Mouse (Mus musculus) lung, postnatal 0 days (tissue): Measurements from ENCODE around the gene Ctsg. TPM values are rescaled to one million over a fixed set of nuclear protein-coding genes. Genes with fewer than 3 reads are reported as not detected.
"Not testable (repeated sequence)": the region's sequence is repeated elsewhere in the genome, so short reads cannot be mapped to it uniquely, and the experiment has no call there.

Experiments
- ATAC-seq: fragments of 200-750 bp; cut with Nextera tagmentation; 2 replicates; pipeline ENCODE4 v1.8.0; 2017; ENCODE audit warnings: moderate library complexity
- DNase-seq: peaks from one replicate; pipeline ENCODE4 v3.0.0-alpha.2; 2016; ENCODE audit warnings: low spot score
- H3K27ac ChIP-seq: fragments of 300-500 bp; sonication (generic); 2 replicates; pipeline ENCODE4 v1.5.1; 2014; ENCODE audit warnings: antibody characterized with exemption, mild to moderate bottlenecking, low read length, mixed read lengths
- H3K27me3 ChIP-seq: fragments of 300-500 bp; sonication (generic); replicated peaks from 2 replicates; pipeline ENCODE4 v1.6.1; 2014; ENCODE audit warnings: low read length, mixed read lengths; ENCODE audit not compliant: insufficient read depth
- H3K36me3 ChIP-seq: fragments of 300-500 bp; sonication (generic); 2 replicates; pipeline ENCODE4 v1.6.1; 2014; ENCODE audit warnings: low read length, mixed read lengths; ENCODE audit not compliant: insufficient read depth
- H3K4me1 ChIP-seq: fragments of 300-500 bp; sonication (generic); 2 replicates; pipeline ENCODE4 v1.6.1; 2014; ENCODE audit warnings: antibody characterized with exemption, low read depth, low read length, mixed read lengths; ENCODE audit not compliant: insufficient read depth
- H3K4me2 ChIP-seq: fragments of 300-500 bp; sonication (generic); replicated peaks from 2 replicates; pipeline ENCODE4 v1.6.1; 2014; ENCODE audit warnings: low read depth, mild to moderate bottlenecking, low read length, moderate library complexity, mixed read lengths
- H3K4me3 ChIP-seq: fragments of 300-500 bp; sonication (generic); 2 replicates; pipeline ENCODE4 v1.5.1; 2014; ENCODE audit warnings: low read depth, low read length
- H3K9ac ChIP-seq: fragments of 300-500 bp; sonication (generic); replicated peaks from 2 replicates; pipeline ENCODE4 v1.6.1; 2014; ENCODE audit warnings: low read depth, mild to moderate bottlenecking
- H3K9me3 ChIP-seq: fragments of 300-500 bp; sonication (generic); 2 replicates; pipeline ENCODE4 v1.6.1; 2016; ENCODE audit warnings: low read length, mixed read lengths
- CTCF ChIP-seq: IDR thresholded peaks from 2 replicates; pipeline ENCODE4 v1.5.1; 2016; ENCODE audit warnings: antibody characterized with exemption, mild to moderate bottlenecking
- EP300 ChIP-seq: IDR thresholded peaks from 2 replicates; pipeline ENCODE4 v1.6.1; 2016; ENCODE audit warnings: antibody characterized with exemption, mild to moderate bottlenecking, control low read depth
- WGBS: fragments of 180-500 bp; shearing (Covaris S2); extraction: QIAGEN DNeasy Blood & Tissue Kit; methylation state at CpG from one replicate; pipeline ENCODE4 v1.1.7; 2014; 5-methylcytosine and 5-hydroxymethylcytosine counted together
- microRNA-seq: library from miRNA; unstranded; fragments of <30 nt; microRNA quantifications from one replicate; pipeline ENCODE4, GENCODE M21; 2016
- polyA plus RNA-seq: library from polyadenylated mRNA; unstranded; fragments of >200 nt; fragmentation: Nextera tagmentation; extraction: Ambion mirVana; gene quantifications from 2 replicates; pipeline ENCODE4 v1.2.1, GENCODE M21; 2015

The Ctsg gene
- polyA plus RNA-seq, 1 experiment from 2014 or later, result 0.31 TPM

DNA sequence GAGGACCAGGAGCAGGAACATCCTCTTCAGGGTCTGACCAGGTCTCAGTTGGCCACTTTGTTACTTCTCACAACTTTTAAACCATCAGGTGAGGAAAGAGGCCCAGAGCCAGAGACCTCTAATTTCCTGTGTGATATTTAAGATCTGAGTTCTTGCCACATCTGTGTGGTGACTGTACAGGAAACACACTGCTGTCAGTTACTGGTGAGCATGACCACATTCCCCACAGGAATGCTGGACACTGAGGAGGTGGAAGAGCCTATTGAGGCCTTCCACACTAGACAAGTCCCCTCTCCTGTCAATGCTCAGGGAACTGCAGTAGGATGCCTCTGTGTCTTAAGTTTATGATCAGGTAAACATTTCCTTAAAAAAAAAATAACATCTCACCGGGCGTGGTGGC lies 17.2 kb downstream of the Ctsg start, which contains the start of gene Mcpt8:
Gene Mcpt8, minus strand, starts transcription at position 107 of the 400 bp plus-strand sequence.
- Histone ChIP-seq H3K9ac (no peak within 1 kb of the TSS), H3K27ac (no peak within 1 kb of the TSS), H3K4me1 (no peaks in the 10 kb centered on the region), H3K4me2 (no peak within 1 kb of the TSS), H3K27me3 (no peaks in the 10 kb centered on the region), H3K36me3 (no peaks in the 10 kb centered on the region), H3K9me3 (no peaks in the 10 kb centered on the region), H3K4me3 (no peak within 1 kb of the TSS)
- 90% methylated on average over 2 of the region's 2 CpGs for WGBS
- DNase-seq (no peak), ATAC-seq (no peak)
- TF ChIP-seq EP300 (no peak), CTCF (no peak)

DNA sequence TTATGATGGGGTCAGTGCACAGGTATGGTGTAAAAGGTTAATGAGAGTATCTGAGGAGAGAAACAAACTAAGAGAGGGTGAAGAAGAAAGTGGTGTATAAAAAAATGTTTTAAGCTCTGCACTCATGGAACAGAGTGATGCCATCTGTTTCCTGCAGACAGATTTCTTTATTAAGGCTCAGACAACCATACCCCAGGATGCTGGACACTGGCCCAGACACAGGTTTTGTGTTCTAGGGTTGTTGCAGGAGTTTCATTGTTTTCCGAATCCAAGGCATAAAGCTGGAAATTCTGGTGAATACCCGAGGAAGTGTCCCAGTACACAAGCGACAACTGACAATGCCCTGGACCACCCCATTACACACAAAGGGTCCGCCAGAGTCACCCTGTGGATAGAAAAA lies 20.4 kb downstream of the Ctsg start:
- Histone ChIP-seq H3K27ac (no peak overlapping the region), H3K4me3 (no peak overlapping the region), H3K4me2 (no peak overlapping the region), H3K36me3 (no peaks in the 10 kb centered on the region), H3K4me1 (no peaks in the 10 kb centered on the region), H3K27me3 (no peaks in the 10 kb centered on the region), H3K9me3 (no peaks in the 10 kb centered on the region), H3K9ac (no peak overlapping the region)
- TF ChIP-seq CTCF, result no peak
- TF ChIP-seq EP300, result no peak
- ATAC-seq (no peak), DNase-seq (no peak)
- WGBS, result 85% methylated on average over 4 of the region's 4 CpGs

DNA sequence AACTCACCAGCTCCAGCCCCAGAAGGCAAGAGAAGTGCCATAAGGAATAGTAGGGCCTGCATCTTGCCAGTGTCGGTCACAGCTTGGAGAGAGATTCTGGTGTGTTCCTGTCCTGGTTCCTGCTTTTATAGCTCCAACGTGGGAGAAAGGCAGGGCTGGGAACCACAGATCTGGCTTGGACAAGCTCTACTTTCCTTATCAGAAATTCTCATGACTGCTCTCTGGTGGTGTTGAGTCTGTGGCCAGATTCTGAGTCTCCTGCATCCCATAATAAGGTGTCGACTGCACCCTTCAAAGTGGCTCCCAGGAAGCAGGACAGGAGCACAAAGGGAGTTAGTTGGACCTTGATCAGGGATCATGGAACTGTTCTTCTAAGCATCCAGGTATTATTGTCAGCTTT lies 40.2 kb downstream of the Ctsg start, which contains the start of gene Mcpt4:
Gene Mcpt4, minus strand, starts transcription at position 101 of the 400 bp plus-strand sequence.
- 58% methylated on average over 3 of the region's 3 CpGs for WGBS
- H3K36me3 ChIP-seq, H3K27ac ChIP-seq, H3K4me3 ChIP-seq, H3K4me2 ChIP-seq, H3K4me1 ChIP-seq, H3K9me3 ChIP-seq, H3K27me3 ChIP-seq, H3K9ac ChIP-seq, ATAC-seq, DNase-seq: not testable (repeated sequence)

DNA sequence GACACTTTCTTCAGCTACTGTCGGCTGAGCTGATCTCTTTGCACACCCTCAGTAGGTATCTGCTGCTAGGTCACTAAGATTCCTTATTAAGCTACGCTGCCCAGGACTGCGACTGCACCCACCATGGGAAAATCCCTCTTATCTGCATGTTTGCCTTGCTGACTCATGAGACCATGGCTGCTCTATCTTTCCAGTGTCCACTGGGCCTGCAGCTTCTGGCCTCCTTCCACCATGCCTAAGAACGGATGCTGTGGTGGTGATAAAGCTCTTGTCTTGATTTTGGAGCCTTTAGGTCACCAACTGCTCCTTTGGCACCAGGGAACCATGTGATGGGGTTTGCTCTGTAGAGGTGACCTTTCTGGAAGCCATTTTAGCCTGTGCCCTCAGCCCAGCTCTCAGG lies 44.7 kb downstream of the Ctsg start:
- Histone ChIP-seq H3K4me3 (no peak overlapping the region), H3K9me3 (no peaks in the 10 kb centered on the region), H3K27ac (no peak overlapping the region), H3K9ac (no peak overlapping the region), H3K36me3 (no peaks in the 10 kb centered on the region), H3K4me2 (no peak overlapping the region), H3K27me3 (no peaks in the 10 kb centered on the region), H3K4me1 (no peaks in the 10 kb centered on the region)
- TF ChIP-seq CTCF (no peak), EP300 (no peak)
- WGBS, result 61% methylated on average over 4 of the region's 4 CpGs
- DNase-seq (no peak), ATAC-seq (no peak)

DNA sequence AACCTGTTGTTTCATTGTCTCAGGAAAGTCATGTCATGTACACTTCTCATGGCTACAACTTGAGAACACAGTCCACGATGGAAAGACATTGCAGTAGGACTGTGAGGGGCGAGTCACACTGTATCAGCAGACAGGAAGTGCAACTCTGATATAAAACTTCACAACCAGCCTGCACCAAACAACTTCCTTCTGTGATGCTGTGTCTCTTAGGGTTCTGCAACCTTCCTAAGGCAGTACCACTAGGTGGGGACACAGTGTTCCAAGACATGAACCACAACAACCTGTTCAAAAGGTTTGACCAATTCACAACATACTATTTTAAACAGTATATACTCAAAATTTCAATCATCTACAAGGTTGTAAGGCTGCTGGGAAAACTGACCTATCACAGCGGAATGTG lies 47.0 kb downstream of the Ctsg start:
- H3K4me1 ChIP-seq, result no peaks in the 10 kb centered on the region
- H3K4me2 ChIP-seq, result no peak overlapping the region
- H3K36me3 ChIP-seq, result no peaks in the 10 kb centered on the region
- TF ChIP-seq EP300 (no peak), CTCF (no peak)
- DNase-seq (no peak), ATAC-seq (no peak)
- WGBS, result 53% methylated on average over 3 of the region's 3 CpGs
- no peak overlapping the region for H3K9ac ChIP-seq
- H3K27ac ChIP-seq, result no peak overlapping the region
- H3K9me3 ChIP-seq, result no peaks in the 10 kb centered on the region
- H3K27me3 ChIP-seq, result no peaks in the 10 kb centered on the region
- H3K4me3 ChIP-seq, result no peak overlapping the region

Small RNA genes lying within 50 kb of the gene (microRNA-seq; reads per million reads assigned to microRNA genes)
- gene Mir6949, result not detected

Other genes starting within 250 kb of the Ctsg start
- 4.2 and 4.7 TPM in 2 replicates for gene Nynrin, start 248.6 kb downstream of the Ctsg start, polyA plus RNA-seq
- gene Cbln3, start 218.2 kb downstream of the Ctsg start, polyA plus RNA-seq, result 0.26 and 0.44 TPM in 2 replicates
- 10.1 and 11.7 TPM in 2 replicates for gene Khnyn, start 217.6 kb downstream of the Ctsg start, polyA plus RNA-seq
- 43.0 and 46.3 TPM in 2 replicates for gene Sdr39u1, start 202.3 kb downstream of the Ctsg start, polyA plus RNA-seq
- gene Cma1, start 157.9 kb downstream of the Ctsg start, polyA plus RNA-seq, result 7.6 and 10.4 TPM in 2 replicates
- gene Cma2, start 151.6 kb downstream of the Ctsg start, polyA plus RNA-seq, result not detected in 2 replicates
- gene Mcpt1, start 84.6 kb downstream of the Ctsg start, polyA plus RNA-seq, result not detected in 2 replicates
- not detected in 2 replicates for gene Mcpt9, start 72.1 kb downstream of the Ctsg start, polyA plus RNA-seq
- gene Mcpt2, start 60.5 kb downstream of the Ctsg start, polyA plus RNA-seq, result 0.13 TPM in 1 of 2 replicates, not detected in the other
- 0.54 and 1.5 TPM in 2 replicates for gene Mcpt4, start 40.3 kb downstream of the Ctsg start, polyA plus RNA-seq
- 5.0 and 5.6 TPM in 2 replicates for gene Mcpt8, start 17.3 kb downstream of the Ctsg start, polyA plus RNA-seq
- gene Gzme, start 18.1 kb upstream of the Ctsg start, polyA plus RNA-seq, result not detected in 2 replicates
- not detected in 2 replicates for gene Gzmd, start 30.0 kb upstream of the Ctsg start, polyA plus RNA-seq
- not detected in 2 replicates for gene Gzmg, start 57.0 kb upstream of the Ctsg start, polyA plus RNA-seq
- not detected in 2 replicates for gene Gzmn, start 72.0 kb upstream of the Ctsg start, polyA plus RNA-seq
- not detected in 2 replicates for gene Gzmf, start 108.8 kb upstream of the Ctsg start, polyA plus RNA-seq
- gene Gzmc, start 132.1 kb upstream of the Ctsg start, polyA plus RNA-seq, result not detected in 2 replicates
- gene Gzmb, start 159.7 kb upstream of the Ctsg start, polyA plus RNA-seq, result 1.4 TPM in 2 replicates